Mouse (Mus musculus) small intestine, adult 2 months (tissue): ENCODE results near the gene Olfr10. TPM values are rescaled to one million over a fixed set of nuclear protein-coding genes. Genes with fewer than 3 reads are reported as not detected.
A peak's percentile ranks its signal among the peaks of the same experiment; 100 is the strongest.

ENCODE experiments used
- H3K27ac ChIP-seq: fragments of 200-500 bp; 2 replicates; pipeline ENCODE4 v1.5.1; 2012; ENCODE audit warnings: low read depth, low read length, control low read depth, inconsistent platforms; ENCODE audit not compliant: insufficient read depth
- H3K27me3 ChIP-seq: fragments of 200-500 bp; 2 replicates; pipeline ENCODE4 v1.6.1; 2012; ENCODE audit warnings: mild to moderate bottlenecking, moderate library complexity, low read length, inconsistent platforms; ENCODE audit not compliant: control insufficient read depth, insufficient read depth
- H3K36me3 ChIP-seq: fragments of 200-500 bp; 2 replicates; pipeline ENCODE4 v1.6.1; 2012; ENCODE audit warnings: mild to moderate bottlenecking, low read length, control low read depth, inconsistent platforms; ENCODE audit not compliant: control insufficient read depth, insufficient read depth
- H3K4me1 ChIP-seq: fragments of 200-500 bp; 2 replicates; pipeline ENCODE4 v1.6.1; 2012; ENCODE audit warnings: low read length, inconsistent platforms, mixed read lengths; ENCODE audit not compliant: control insufficient read depth, insufficient read depth, insufficient read length
- H3K4me3 ChIP-seq: fragments of 200-500 bp; 2 replicates; pipeline ENCODE4 v1.5.1; 2012; ENCODE audit warnings: low read depth, mild to moderate bottlenecking, control low read depth, inconsistent platforms, low read length, moderate library complexity
- CTCF ChIP-seq: fragments of 200-500 bp; IDR thresholded peaks from 2 replicates; pipeline ENCODE4 v1.5.1; 2012; ENCODE audit warnings: low read depth, mild to moderate bottlenecking, control low read depth, inconsistent platforms, low read length, moderate library complexity, mixed read lengths; ENCODE audit not compliant: insufficient replicate concordance, insufficient read length; ENCODE audit errors: extremely low read depth
- POLR2A ChIP-seq: fragments of 200-500 bp; IDR thresholded peaks from 2 replicates; pipeline ENCODE4 v1.6.1; 2012; ENCODE audit warnings: low read depth, mild to moderate bottlenecking, control low read depth, inconsistent platforms, low read length, moderate library complexity
- WGBS: fragments of 180-500 bp; shearing (Covaris S2); methylation state at CpG from one replicate; pipeline ENCODE4 v1.1.7; 2018; 5-methylcytosine and 5-hydroxymethylcytosine counted together
- polyA plus RNA-seq: library from polyadenylated mRNA; depleted of rRNA; stranded (reverse); fragments of >200 nt; gene quantifications from 2 replicates; pipeline ENCODE4 v1.2.3, GENCODE M21; 2012; rRNA removed

Gene Olfr10
- polyA plus RNA-seq = not detected in 2 replicates

DNA sequence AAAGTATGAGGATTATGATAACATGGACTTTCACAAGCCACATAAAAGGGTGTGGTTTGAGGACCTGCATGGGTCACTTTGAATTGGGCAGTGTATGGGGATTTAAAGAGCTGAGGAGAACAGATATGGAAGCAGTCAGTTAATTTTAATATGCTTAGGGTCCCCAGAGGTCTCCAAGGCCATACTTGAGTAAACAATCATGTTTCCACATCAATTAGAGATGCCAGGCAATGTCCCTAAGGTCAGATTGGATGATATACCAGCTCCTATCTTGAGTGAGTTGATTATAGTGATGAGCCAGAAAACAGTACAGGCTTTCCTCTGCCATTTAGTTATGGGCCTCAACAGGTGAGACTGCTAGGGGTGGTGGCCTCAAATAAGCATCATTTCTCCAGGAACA lies at the start of gene Olfr10:
Olfr10 (plus strand) TSS at position 301 of the 400 bp plus-strand sequence.
- Histone ChIP-seq H3K36me3 (no peaks in the 10 kb centered on the region), H3K4me1 (no peaks in the 10 kb centered on the region), H3K27ac (no peak within 1 kb of the TSS), H3K27me3 (no peaks in the 10 kb centered on the region), H3K4me3 (no peak within 1 kb of the TSS)
- TF ChIP-seq POLR2A = no peak
- TF ChIP-seq CTCF = no peak

DNA sequence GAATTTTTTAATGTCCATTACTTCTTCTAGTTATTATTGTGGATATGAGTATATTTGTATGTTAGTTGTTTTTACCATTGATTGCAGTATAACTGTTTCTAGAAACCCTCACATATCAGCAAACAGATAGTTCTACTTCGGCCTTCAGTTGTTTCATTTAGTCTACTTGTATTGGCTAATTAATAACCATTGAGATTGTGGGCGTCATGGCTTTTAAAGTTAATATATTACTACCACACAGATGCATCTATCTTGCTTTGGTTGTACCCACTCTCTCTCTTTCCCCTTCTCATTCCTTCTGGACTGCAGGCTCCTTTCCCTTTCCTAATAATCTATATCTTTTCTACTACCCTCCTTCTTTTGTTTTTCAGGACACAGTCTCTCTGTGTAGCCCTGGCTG lies 45.2 kb upstream of the Olfr10 start:
- 31% methylated on average over 2 of the region's 2 CpGs for WGBS
- H3K36me3 ChIP-seq = peaks cover 40% of the 10 kb centered on the region
- H3K27me3 ChIP-seq = no peaks in the 10 kb centered on the region
- peaks cover 33% of the 10 kb centered on the region for H3K4me1 ChIP-seq
- peak overlapping the region; percentile 43; the same call in 1 of the 2 replicates for H3K27ac ChIP-seq
- no peak overlapping the region for H3K4me3 ChIP-seq
- TF ChIP-seq CTCF (no peak), POLR2A (no peak)

DNA sequence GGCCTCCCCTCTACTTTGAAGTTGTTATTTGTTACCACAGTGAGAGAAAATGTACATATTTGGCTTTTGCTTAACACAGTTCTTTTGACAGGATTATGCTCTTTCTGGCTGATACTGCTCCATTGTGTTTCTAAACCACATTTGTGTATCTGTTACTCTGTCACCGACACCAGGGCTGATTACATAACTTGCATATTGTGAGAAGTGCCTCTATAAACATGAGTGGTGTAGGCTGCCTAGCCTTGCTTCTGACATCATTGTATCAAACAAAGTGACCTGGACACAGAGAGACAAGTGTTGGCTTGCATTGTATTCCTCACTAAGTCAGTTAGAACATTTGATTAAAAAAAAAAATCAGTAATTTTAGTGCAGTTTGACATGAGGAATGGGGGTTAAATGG lies 44.7 kb upstream of the Olfr10 start:
- TF ChIP-seq CTCF = no peak
- no peak for TF ChIP-seq POLR2A
- Histone ChIP-seq H3K27ac (peak overlapping the region; percentile 43; the same call in 1 of the 2 replicates), H3K4me3 (no peak overlapping the region), H3K4me1 (peaks cover 36% of the 10 kb centered on the region), H3K36me3 (peaks cover 38% of the 10 kb centered on the region), H3K27me3 (no peaks in the 10 kb centered on the region)
- 7% methylated on average over 1 of the region's 1 CpGs for WGBS

DNA sequence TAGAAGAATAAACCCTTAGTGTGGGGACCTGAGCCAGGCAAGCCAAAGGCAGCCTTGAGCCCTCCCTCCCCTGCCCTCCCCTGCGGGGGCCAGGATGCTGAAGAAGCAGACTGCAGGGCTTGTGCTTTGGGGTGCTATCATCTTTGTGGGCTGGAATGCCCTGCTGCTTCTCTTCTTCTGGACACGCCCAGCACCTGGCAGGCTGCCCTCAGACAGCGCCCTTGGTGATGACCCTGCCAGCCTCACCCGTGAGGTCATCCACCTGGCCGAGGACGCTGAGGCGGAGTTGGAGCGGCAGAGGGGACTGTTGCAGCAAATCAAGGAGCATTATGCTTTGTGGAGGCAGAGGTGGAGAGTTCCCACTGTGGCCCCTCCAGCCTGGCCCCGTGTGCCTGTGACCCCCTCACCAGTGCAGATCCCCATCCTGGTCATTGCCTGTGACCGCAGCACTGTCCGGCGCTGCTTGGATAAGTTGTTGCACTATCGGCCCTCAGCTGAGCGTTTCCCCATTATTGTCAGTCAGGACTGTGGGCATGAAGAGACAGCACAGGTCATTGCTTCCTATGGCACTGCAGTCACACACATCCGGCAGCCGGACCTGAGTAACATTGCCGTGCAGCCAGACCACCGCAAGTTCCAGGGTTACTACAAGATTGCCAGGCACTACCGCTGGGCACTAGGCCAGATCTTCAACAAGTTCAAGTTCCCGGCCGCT lies 43.8 kb upstream of the Olfr10 start:
- WGBS = 65% methylated on average over 21 of the region's 21 CpGs
- TF ChIP-seq POLR2A (no peak), CTCF (no peak)
- Histone ChIP-seq H3K36me3 (peaks cover 35% of the 10 kb centered on the region), H3K27me3 (no peaks in the 10 kb centered on the region), H3K4me1 (peaks cover 36% of the 10 kb centered on the region), H3K27ac (peak overlapping the region; percentile 8; the same call in 1 of the 2 replicates), H3K4me3 (no peak overlapping the region)

DNA sequence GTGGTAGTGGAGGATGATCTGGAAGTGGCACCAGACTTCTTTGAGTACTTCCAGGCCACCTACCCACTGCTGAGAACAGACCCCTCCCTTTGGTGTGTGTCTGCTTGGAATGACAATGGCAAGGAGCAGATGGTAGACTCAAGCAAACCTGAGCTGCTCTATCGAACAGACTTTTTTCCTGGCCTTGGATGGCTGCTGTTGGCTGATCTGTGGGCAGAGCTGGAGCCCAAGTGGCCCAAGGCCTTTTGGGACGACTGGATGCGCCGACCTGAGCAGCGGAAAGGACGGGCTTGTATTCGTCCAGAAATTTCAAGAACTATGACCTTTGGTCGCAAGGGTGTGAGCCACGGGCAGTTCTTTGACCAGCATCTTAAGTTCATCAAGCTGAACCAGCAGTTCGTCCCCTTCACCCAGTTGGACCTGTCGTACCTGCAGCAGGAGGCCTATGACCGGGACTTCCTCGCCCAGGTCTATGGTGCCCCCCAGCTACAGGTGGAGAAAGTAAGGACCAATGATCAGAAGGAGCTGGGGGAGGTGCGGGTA lies 43.2 kb upstream of the Olfr10 start:
- no peak for TF ChIP-seq CTCF
- no peak for TF ChIP-seq POLR2A
- Histone ChIP-seq H3K27ac (peak overlapping the region; percentile 25), H3K27me3 (no peaks in the 10 kb centered on the region), H3K36me3 (peaks cover 36% of the 10 kb centered on the region), H3K4me3 (no peak overlapping the region), H3K4me1 (peaks cover 36% of the 10 kb centered on the region)
- WGBS = 58% methylated on average over 14 of the region's 14 CpGs

DNA sequence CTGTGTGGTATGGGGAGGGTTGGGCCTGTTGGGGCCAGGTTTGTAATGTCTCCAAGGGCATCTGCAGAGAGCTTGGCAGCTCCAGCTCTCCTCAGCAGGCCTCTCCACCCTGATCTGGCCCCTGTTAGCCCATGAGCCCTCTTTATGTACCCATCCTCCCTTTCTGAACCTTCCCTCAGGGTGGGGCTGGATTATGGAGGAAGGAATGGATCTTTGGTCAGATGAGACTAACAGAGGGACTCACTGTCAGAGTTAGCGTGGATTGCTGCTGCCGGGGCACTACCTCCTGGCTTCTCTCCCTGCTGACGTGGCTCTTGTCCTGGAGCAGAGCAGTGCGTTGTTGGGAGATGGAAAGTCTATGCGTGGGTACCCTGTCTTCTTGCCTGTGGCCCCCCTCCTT lies 42.3 kb upstream of the Olfr10 start:
- WGBS = 75% methylated on average over 5 of the region's 5 CpGs

DNA sequence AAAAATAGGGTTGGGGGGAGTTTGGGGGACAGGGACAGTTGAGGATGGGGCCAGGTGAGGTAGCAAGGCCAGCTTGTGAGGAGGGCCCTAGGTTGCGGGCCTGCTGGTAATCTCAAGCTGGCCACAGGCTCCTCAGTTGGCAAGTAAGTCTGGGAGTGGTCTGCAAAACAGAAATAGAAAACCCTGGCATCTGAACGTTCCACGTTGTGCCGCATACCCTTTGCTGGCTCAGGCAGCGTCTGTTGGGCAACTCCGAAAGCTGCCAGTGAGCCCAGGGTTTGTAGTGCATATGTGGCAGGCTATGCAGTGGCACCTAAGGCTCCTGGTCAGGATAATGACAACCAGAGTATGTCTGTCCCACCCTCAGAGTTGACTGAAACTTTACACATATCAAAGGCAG lies 41.4 kb upstream of the Olfr10 start:
- H3K4me1 ChIP-seq = peaks cover 33% of the 10 kb centered on the region
- H3K36me3 ChIP-seq = peaks cover 35% of the 10 kb centered on the region
- H3K27me3 ChIP-seq = no peaks in the 10 kb centered on the region
- no peak overlapping the region for H3K27ac ChIP-seq
- WGBS = 90% methylated on average over 6 of the region's 6 CpGs
- no peak overlapping the region for H3K4me3 ChIP-seq
- TF ChIP-seq POLR2A = no peak
- no peak for TF ChIP-seq CTCF

More for the DNA sequence above, 42.3 kb upstream of the Olfr10 start:
- Histone ChIP-seq H3K27me3 (no peaks in the 10 kb centered on the region), H3K4me3 (no peak overlapping the region), H3K4me1 (peaks cover 33% of the 10 kb centered on the region), H3K27ac (peak overlapping the region; percentile 25; the same call in 1 of the 2 replicates), H3K36me3 (peaks cover 37% of the 10 kb centered on the region)
- TF ChIP-seq CTCF (no peak), POLR2A (no peak)
